Mouse (Mus musculus): ENCODE results near the gene Tk2.

Gene Tk2

GRCm38 (mm10) chr8:104219806-104220205 lies 28.6 kb downstream of the Tk2 start:
- peak; percentile 79 for DNase-seq (ENCODE audit: low read depth)

- peak; percentile 82 for DNase-seq (ENCODE audit: low read depth)
Observed at GRCm38 (mm10) chr8:104219079-104219478, 29.3 kb downstream of the Tk2 start.

GRCm38 (mm10) chr8:104217601-104218000 lies 30.8 kb downstream of the Tk2 start:
- no peak for DNase-seq (ENCODE audit: low read depth)

GRCm38 (mm10) chr8:104205292-104205691 lies 43.1 kb downstream of the Tk2 start:
- DNase-seq (ENCODE audit: low read depth), result no peak

- no peak for DNase-seq (ENCODE audit: low read depth)
Observed at GRCm38 (mm10) chr8:104202320-104202719, 46.0 kb downstream of the Tk2 start.

GRCm38 (mm10) chr8:104201622-104202021 lies 46.7 kb downstream of the Tk2 start:
- DNase-seq (ENCODE audit: low read depth), result no peak

GRCm38 (mm10) chr8:104199802-104200201 lies 48.6 kb downstream of the Tk2 start:
- DNase-seq (ENCODE audit: low read depth), result no peak

GRCm38 (mm10) chr8:104191496-104191895 lies 56.9 kb downstream of the Tk2 start:
- DNase-seq (ENCODE audit: low read depth), result no peak

GRCm38 (mm10) chr8:104190777-104191468 lies 57.4 kb downstream of the Tk2 start:
- no peak for DNase-seq (ENCODE audit: low read depth)

- no peak for DNase-seq (ENCODE audit: low read depth)
Observed at GRCm38 (mm10) chr8:104188459-104188858, 59.9 kb downstream of the Tk2 start.

- no peak for DNase-seq (ENCODE audit: low read depth)
Observed at GRCm38 (mm10) chr8:104187622-104188021, 60.7 kb downstream of the Tk2 start.

GRCm38 (mm10) chr8:104186827-104187226 lies 61.5 kb downstream of the Tk2 start:
- no peak for DNase-seq (ENCODE audit: low read depth)

GRCm38 (mm10) chr8:104184905-104185304 lies 63.5 kb downstream of the Tk2 start:
- DNase-seq (ENCODE audit: low read depth), result no peak

- DNase-seq (ENCODE audit: low read depth), result no peak
Observed at GRCm38 (mm10) chr8:104177054-104177453, 71.3 kb downstream of the Tk2 start.

All from naive thymus-derived CD4-positive, alpha-beta T cell, adult 2 months (primary cell).